Mouse (Mus musculus) C2C12 (cell line): ENCODE measurements at regions not wholly inside any gene's neighbourhood (a gene's known extent, or its start where the extent isn't known, plus 50 kb on each side); places are given as distances from the start of the nearest gene placed in this dataset.

ENCODE experiments used
- CTCF ChIP-seq: IDR thresholded peaks from one replicate; pipeline ENCODE4 v1.5.1; 2011; ENCODE audit not compliant: control insufficient read depth, insufficient read depth, insufficient read length
- MAX ChIP-seq: IDR thresholded peaks from one replicate; pipeline ENCODE4 v1.6.1; 2011; ENCODE audit warnings: mild to moderate bottlenecking, control low read depth
- MYOD1 ChIP-seq: IDR thresholded peaks from one replicate; pipeline ENCODE4 v1.6.1; 2011; ENCODE audit warnings: low read depth; ENCODE audit not compliant: control insufficient read depth, insufficient read length
- MYOG ChIP-seq: IDR thresholded peaks from one replicate; pipeline ENCODE4 v1.6.1; 2011; ENCODE audit not compliant: control insufficient read depth, insufficient read length; ENCODE audit errors: extremely low read depth
- USF1 ChIP-seq: IDR thresholded peaks from one replicate; pipeline ENCODE4 v1.6.1; 2011; ENCODE audit warnings: low read depth, mild to moderate bottlenecking, control low read depth, moderate library complexity

DNA sequence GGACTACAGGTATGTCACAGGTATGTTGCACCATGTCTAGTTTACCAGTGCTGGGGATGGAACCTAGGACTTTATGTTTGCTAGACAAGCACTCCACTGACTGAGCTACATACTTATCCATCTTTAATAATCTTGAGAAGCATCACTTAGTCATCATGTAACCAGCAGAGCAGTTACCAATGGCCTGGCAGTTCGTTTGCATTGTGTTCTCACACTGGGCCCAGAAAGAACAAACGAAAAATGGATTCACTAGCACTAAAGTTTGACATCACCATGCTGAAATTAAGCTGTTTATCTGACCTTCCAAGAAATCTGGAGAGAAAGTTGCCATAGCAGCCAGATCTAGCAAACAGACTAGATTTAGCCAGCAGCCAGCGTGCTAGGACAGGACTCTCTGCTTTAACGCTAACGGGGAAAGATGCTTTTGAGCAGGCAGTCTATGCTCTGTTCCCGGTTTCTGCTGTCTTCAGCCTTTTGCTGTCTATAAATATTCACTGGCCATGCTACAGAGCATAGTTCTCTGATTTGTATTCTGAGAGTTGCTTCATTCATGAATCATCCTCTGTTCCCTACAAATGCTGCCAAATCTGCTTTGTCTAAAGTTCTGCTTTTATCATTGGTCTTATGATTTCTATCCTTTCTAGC is 229.6 kb downstream of the Qdpr start:
- TF ChIP-seq CTCF (no peak), USF1 (no peak), MAX (no peak), MYOD1 (no peak), MYOG (no peak)
